Mouse (Mus musculus): ENCODE measurements around the gene Tlr4. TPM values are rescaled to one million over a fixed set of nuclear protein-coding genes. Genes with fewer than 3 reads are reported as not detected.

The Tlr4 gene
- polyA plus RNA-seq, 1 experiment: 13.7 TPM

DNA sequence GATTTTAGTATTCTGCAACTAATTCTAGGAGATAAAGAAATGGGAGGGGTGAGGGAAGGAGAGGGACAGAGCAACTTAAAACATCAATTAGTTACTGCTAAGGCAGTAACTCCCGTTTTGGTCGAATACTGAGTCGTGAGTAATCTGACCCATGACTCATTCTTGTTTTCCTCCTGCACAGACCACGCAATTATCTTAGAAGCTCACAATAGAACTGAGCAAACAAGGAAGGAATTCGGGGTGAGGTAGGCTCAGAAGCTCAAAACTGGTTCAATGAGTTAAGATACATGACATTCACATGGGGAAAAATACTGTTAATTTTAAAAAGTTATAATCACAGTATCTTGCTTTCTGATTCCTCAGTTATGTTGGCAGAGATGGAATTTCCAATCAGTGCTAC is 1.3 kb downstream of the Tlr4 start:
- Histone ChIP-seq H3K4me3 (ENCODE audit: insufficient read depth, low read length) (peak overlapping the region; percentile 10), H3K4me1 (ENCODE audit: control insufficient read depth, insufficient read depth, low read length) (no peaks in the 10 kb centered on the region), H3K27ac (ENCODE audit: insufficient read depth, low read length) (peak overlapping the region; percentile 75)
- TF ChIP-seq CTCF (IDR thresholded peaks at IDR 0.05; ENCODE audit: borderline replicate concordance, insufficient read depth, low read length): no peak
- TF ChIP-seq POLR2A (IDR thresholded peaks at IDR 0.05; ENCODE audit: low read depth, low read length): no peak

GRCm38 (mm10) chr4:66838071-66838470 is 10.7 kb downstream of the Tlr4 start:
- TF ChIP-seq POLR2A (IDR thresholded peaks at IDR 0.05; ENCODE audit: low read depth, low read length): no peak
- TF ChIP-seq CTCF (IDR thresholded peaks at IDR 0.05; ENCODE audit: borderline replicate concordance, insufficient read depth, low read length): no peak
- H3K27ac ChIP-seq (ENCODE audit: insufficient read depth, low read length): no peak overlapping the region
- 0 out of 2 replicates have a peak, but pooled peaks cover 2% of the 10 kb centered on the region for H3K4me1 ChIP-seq (ENCODE audit: control insufficient read depth, insufficient read depth, low read length)
- no peak overlapping the region for H3K4me3 ChIP-seq (ENCODE audit: insufficient read depth, low read length)

- Histone ChIP-seq H3K4me3 (ENCODE audit: insufficient read depth, low read length) (no peak overlapping the region), H3K27ac (ENCODE audit: insufficient read depth, low read length) (no peak overlapping the region), H3K4me1 (ENCODE audit: control insufficient read depth, insufficient read depth, low read length) (peaks cover 3% of the 10 kb centered on the region; the same call in 1 of the 2 replicates)
- no peak for TF ChIP-seq CTCF (IDR thresholded peaks at IDR 0.05; ENCODE audit: borderline replicate concordance, insufficient read depth, low read length)
Observed at GRCm38 (mm10) chr4:66843255-66843654, 15.9 kb downstream of the Tlr4 start.

GRCm38 (mm10) chr4:66852011-66852410 is 24.6 kb downstream of the Tlr4 start:
- no peak overlapping the region for H3K4me3 ChIP-seq (ENCODE audit: insufficient read depth, low read length)
- H3K4me1 ChIP-seq (ENCODE audit: control insufficient read depth, insufficient read depth, low read length): no peaks in the 10 kb centered on the region
- TF ChIP-seq CTCF (IDR thresholded peaks at IDR 0.05; ENCODE audit: borderline replicate concordance, insufficient read depth, low read length): no peak
- TF ChIP-seq POLR2A (IDR thresholded peaks at IDR 0.05; ENCODE audit: low read depth, low read length): no peak
- H3K27ac ChIP-seq (ENCODE audit: insufficient read depth, low read length): no peak overlapping the region

- Histone ChIP-seq H3K27ac (ENCODE audit: insufficient read depth, low read length) (no peak overlapping the region; the same call in 1 of the 2 replicates), H3K4me1 (ENCODE audit: control insufficient read depth, insufficient read depth, low read length) (no peaks in the 10 kb centered on the region), H3K4me3 (ENCODE audit: insufficient read depth, low read length) (no peak overlapping the region)
- no peak for TF ChIP-seq POLR2A (IDR thresholded peaks at IDR 0.05; ENCODE audit: low read depth, low read length)
- no peak for TF ChIP-seq CTCF (IDR thresholded peaks at IDR 0.05; ENCODE audit: borderline replicate concordance, insufficient read depth, low read length)
Observed at GRCm38 (mm10) chr4:66856992-66857391, 29.6 kb downstream of the Tlr4 start.

GRCm38 (mm10) chr4:66869919-66870318 is 42.5 kb downstream of the Tlr4 start:
- TF ChIP-seq POLR2A (IDR thresholded peaks at IDR 0.05; ENCODE audit: low read depth, low read length) (no peak), CTCF (IDR thresholded peaks at IDR 0.05; ENCODE audit: borderline replicate concordance, insufficient read depth, low read length) (no peak)
- Histone ChIP-seq H3K4me3 (ENCODE audit: insufficient read depth, low read length) (no peak overlapping the region), H3K27ac (ENCODE audit: insufficient read depth, low read length) (no peak overlapping the region), H3K4me1 (ENCODE audit: control insufficient read depth, insufficient read depth, low read length) (no peaks in the 10 kb centered on the region)

DNA sequence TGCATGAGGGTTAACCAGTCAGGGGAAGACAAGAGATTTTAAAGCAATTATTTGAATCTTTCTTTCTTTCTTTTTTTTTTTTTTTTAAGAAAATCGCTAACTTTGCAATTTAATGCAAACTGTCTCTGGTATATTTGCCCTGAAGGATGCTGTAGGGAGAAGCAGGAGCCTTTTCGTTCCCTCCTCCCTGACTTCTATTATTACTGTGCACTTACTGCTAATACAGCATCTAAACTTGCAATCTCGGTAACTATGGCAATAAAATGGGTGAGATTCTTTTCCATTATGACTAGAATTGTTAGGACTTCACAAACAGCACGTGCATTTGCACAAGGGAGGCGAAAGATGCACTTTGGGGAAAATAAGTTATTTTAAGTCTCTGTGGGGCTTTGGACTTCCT is 44.6 kb downstream of the Tlr4 start:
- TF ChIP-seq POLR2A (IDR thresholded peaks at IDR 0.05; ENCODE audit: low read depth, low read length) (no peak), CTCF (IDR thresholded peaks at IDR 0.05; ENCODE audit: borderline replicate concordance, insufficient read depth, low read length) (no peak)
- Histone ChIP-seq H3K4me1 (ENCODE audit: control insufficient read depth, insufficient read depth, low read length) (no peaks in the 10 kb centered on the region), H3K27ac (ENCODE audit: insufficient read depth, low read length) (no peak overlapping the region), H3K4me3 (ENCODE audit: insufficient read depth, low read length) (no peak overlapping the region)

GRCm38 (mm10) chr4:66873342-66873741 is 46.0 kb downstream of the Tlr4 start:
- TF ChIP-seq CTCF (IDR thresholded peaks at IDR 0.05; ENCODE audit: borderline replicate concordance, insufficient read depth, low read length) (no peak), POLR2A (IDR thresholded peaks at IDR 0.05; ENCODE audit: low read depth, low read length) (no peak)
- Histone ChIP-seq H3K4me3 (ENCODE audit: insufficient read depth, low read length) (no peak overlapping the region), H3K4me1 (ENCODE audit: control insufficient read depth, insufficient read depth, low read length) (no peaks in the 10 kb centered on the region), H3K27ac (ENCODE audit: insufficient read depth, low read length) (no peak overlapping the region)

- Histone ChIP-seq H3K4me3 (ENCODE audit: insufficient read depth, low read length) (no peak overlapping the region), H3K4me1 (ENCODE audit: control insufficient read depth, insufficient read depth, low read length) (no peaks in the 10 kb centered on the region), H3K27ac (ENCODE audit: insufficient read depth, low read length) (no peak overlapping the region)
- TF ChIP-seq POLR2A (IDR thresholded peaks at IDR 0.05; ENCODE audit: low read depth, low read length) (no peak), CTCF (IDR thresholded peaks at IDR 0.05; ENCODE audit: borderline replicate concordance, insufficient read depth, low read length) (no peak)
Observed at GRCm38 (mm10) chr4:66875751-66876150, 48.4 kb downstream of the Tlr4 start.

GRCm38 (mm10) chr4:66877609-66878008 is 50.2 kb downstream of the Tlr4 start:
- Histone ChIP-seq H3K4me3 (ENCODE audit: insufficient read depth, low read length) (no peak overlapping the region), H3K4me1 (ENCODE audit: control insufficient read depth, insufficient read depth, low read length) (no peaks in the 10 kb centered on the region), H3K27ac (ENCODE audit: insufficient read depth, low read length) (no peak overlapping the region)
- TF ChIP-seq CTCF (IDR thresholded peaks at IDR 0.05; ENCODE audit: borderline replicate concordance, insufficient read depth, low read length): no peak
- no peak for TF ChIP-seq POLR2A (IDR thresholded peaks at IDR 0.05; ENCODE audit: low read depth, low read length)

DNA sequence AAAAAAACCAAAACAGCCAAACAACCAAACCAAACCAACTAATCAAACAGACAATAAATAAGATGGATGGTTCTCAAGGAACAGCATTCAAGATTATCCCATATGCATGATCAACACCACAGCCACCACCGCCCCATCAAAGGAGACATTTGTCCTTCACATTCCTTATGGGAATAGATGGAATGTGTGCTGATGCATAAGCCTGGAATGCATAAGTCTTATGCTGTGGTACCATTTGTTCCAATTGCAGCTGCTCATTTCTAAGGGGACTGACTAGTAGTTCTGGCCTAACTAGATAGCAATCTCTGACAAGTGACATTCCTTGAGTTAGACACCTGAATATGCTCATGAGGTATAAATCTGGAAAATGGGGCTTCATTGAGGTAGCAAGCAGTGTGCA is 54.1 kb downstream of the Tlr4 start:
- H3K4me3 ChIP-seq (ENCODE audit: insufficient read depth, low read length): no peak overlapping the region

More for the DNA sequence above, 54.1 kb downstream of the Tlr4 start:
- no peak for TF ChIP-seq POLR2A (IDR thresholded peaks at IDR 0.05; ENCODE audit: low read depth, low read length)
- TF ChIP-seq CTCF (IDR thresholded peaks at IDR 0.05; ENCODE audit: borderline replicate concordance, insufficient read depth, low read length): no peak
- Histone ChIP-seq H3K4me1 (ENCODE audit: control insufficient read depth, insufficient read depth, low read length) (no peaks in the 10 kb centered on the region), H3K27ac (ENCODE audit: insufficient read depth, low read length) (no peak overlapping the region)

All from embryonic fibroblast, embryonic 13.5 days (primary cell).